In the genomic region with DNA sequence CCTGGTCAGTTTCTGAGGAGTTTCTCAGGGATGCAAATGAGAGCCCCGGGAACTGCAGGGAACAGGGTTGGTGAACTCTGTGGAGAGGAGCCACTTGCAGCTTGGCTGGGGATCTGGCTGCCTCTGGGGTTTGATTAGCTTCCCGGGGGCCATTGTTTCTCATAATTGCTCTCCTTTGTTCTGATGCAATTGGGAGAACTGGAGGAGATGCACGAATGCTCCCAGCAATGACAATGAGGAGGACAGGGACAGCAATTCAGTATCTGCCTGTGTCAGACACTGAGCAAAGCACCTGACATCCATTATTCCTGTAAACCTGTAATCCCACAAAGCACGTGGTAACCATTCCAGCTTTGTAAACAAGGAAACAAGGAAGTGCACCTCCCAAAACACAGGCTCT, we compare ENCODE assay signal across 20 mouse cellular contexts. TPM values are rescaled to one million over a fixed set of nuclear protein-coding genes. Genes with fewer than 3 reads are reported as not detected.
"Had no signal": no experiment of that assay in that cellular context is flagged by ENCODE, and none has a peak within 500 bp of the region (broad histone marks: within the 10 kb centered on the region; RNA-seq: fewer than 3 reads in every experiment).

No protein-coding gene starts in this region.

- H3K27me3 ChIP-seq: liver, embryonic 15.5 days had no signal

- H3K9ac ChIP-seq: liver, embryonic 15.5 days; neural tube, embryonic 15.5 days had no signal

- H3K4me2 ChIP-seq: liver, embryonic 11.5 days; liver, embryonic 15.5 days; neural tube, embryonic 15.5 days had no signal

- DNase-seq: kidney, postnatal 25 days; layer of hippocampus, adult 9-11 months; layer of hippocampus, postnatal 36 days; lung, adult 2 months; lung, postnatal 36 days; midbrain, embryonic 14.5 days; right cerebral cortex, postnatal 4 days; spleen, adult 18-20 months; thymus, adult 18-20 months; thymus, postnatal 14 days had no signal

- H3K27ac ChIP-seq: limb, embryonic 10.5 days; liver, embryonic 15.5 days; midbrain, embryonic 10.5 days; neural tube, embryonic 15.5 days had no signal

- H3K9me3 ChIP-seq: limb, embryonic 10.5 days; liver, embryonic 15.5 days; midbrain, embryonic 10.5 days; neural tube, embryonic 15.5 days had no signal

- ATAC-seq: lung, postnatal 0 days had no signal

- H3K4me1 ChIP-seq: limb, embryonic 10.5 days; liver, embryonic 15.5 days; neural tube, embryonic 15.5 days had no signal

- H3K4me3 ChIP-seq: limb, embryonic 10.5 days; liver, embryonic 15.5 days; midbrain, embryonic 10.5 days; myocyte; neural tube, embryonic 15.5 days had no signal

- H3K36me3 ChIP-seq: limb, embryonic 10.5 days; liver, embryonic 15.5 days; midbrain, embryonic 10.5 days; neural tube, embryonic 15.5 days had no signal

RNA-seq across cellular contexts. Expression of a gene that starts 20.8 kb away (rescaled TPM):
- total RNA-seq: megakaryocyte progenitor cell, adult 5-6 weeks had no signal

RNA-seq across cellular contexts. Expression of a gene that starts 30.3 kb away (rescaled TPM):
- total RNA-seq: layer of hippocampus, adult 18-20 months; layer of hippocampus, postnatal 36 days; megakaryocyte progenitor cell, adult 5-6 weeks had no signal
- polyA plus RNA-seq: liver, embryonic 15.5 days; myocyte; neural tube, embryonic 11.5 days had no signal
